Mouse (Mus musculus): ENCODE measurements around the gene Rab11fip4.
A peak's percentile ranks its signal among the peaks of the same experiment; 100 is the strongest.
"Not testable (repeated sequence)": the region's sequence is repeated elsewhere in the genome, so short reads cannot be mapped to it uniquely, and the experiment has no call there.

The Rab11fip4 gene

GRCm38 (mm10) chr11:79678363-79679153, 87.5 kb downstream of the Rab11fip4 start:
- no peak for DNase-seq (ENCODE audit: low read depth, low spot score)

DNA sequence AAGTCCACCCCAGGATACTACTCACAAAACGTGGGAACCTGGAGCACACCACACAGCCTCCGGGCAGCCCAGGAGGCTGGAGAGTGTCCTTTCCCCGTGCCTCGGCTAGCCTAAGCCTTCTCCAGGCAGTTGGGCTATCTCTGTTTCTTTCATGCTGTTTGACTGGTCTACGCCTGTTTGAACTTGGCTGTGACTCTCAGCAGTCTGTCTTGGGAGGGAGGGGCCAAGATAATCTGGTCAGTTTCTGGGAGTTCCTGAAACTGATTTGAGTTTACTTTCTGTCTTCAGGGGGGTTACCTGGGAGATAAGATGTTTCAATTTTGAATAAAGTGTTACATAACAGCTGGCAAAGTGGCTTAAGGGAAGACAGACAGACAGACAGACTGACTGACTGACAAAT, 88.9 kb downstream of the Rab11fip4 start:
- DNase-seq (ENCODE audit: low read depth, low spot score) = no peak

DNA sequence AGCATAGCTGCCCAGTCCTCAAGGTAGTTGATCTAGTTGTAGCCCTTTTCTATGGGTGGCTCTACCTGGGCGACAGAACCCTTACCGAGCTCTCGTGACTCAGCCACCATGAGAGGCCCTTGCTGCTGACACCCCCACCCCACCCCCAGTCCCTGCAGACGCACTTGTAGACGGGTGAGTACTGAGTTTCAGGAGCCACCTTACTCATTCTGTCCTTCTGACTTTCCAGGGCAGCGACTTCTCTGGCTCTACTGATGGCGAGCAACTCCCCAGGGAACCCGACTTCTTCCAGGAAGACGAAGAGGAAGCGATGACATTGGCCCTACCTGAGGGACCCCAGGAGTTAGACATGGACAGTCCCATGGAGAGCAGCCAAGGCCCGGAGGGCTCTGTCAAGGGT, 89.5 kb downstream of the Rab11fip4 start:
- no peak for DNase-seq (ENCODE audit: low read depth, low spot score)

DNA sequence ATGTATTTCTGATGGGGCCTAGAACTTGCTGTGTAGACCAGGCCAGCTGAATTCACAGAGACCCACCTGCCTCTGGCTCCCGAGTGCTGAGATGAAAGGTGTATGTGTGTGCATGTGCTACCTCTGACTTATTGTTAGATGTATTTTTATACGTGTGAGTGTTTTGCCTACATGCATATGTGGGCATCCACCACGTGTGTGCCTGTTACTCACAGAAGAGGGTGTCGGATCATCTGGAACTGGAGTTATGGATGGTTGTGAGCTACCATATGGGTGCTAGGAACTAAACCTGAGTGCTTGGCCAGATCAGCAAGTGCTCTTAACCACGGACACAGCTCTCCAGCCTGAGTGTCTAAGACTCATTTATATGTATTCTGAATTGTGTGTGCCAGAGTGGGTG, 90.2 kb downstream of the Rab11fip4 start:
- no peak for DNase-seq (ENCODE audit: low read depth, low spot score)

DNA sequence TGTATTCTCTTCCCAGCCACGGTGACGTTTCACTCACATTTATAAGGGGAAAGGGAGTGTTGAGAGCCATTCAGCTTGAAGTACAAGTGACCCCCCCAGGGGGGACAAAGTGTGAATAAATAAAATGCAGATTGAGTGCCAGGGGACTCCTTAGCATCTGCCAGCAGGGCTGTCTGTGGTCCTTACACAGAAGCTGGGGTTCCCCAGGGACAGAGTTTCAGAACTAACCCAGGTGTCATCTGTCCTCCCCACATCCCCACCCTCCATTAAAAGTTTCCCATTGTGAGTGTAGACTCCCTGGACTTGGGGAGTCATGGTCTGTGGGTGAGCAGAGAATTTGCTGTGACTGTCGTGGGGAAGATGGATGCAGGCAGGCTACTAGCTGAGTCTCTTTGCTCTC, 90.8 kb downstream of the Rab11fip4 start:
- DNase-seq (ENCODE audit: low read depth, low spot score) = no peak

- no peak for DNase-seq (ENCODE audit: low read depth, low spot score)
These were observed 94.1 kb downstream of the Rab11fip4 start for GRCm38 (mm10) chr11:79685109-79685508.

- DNase-seq (ENCODE audit: low read depth, low spot score) = peak; percentile 83
These were observed 95.6 kb downstream of the Rab11fip4 start for GRCm38 (mm10) chr11:79686501-79687121.

DNA sequence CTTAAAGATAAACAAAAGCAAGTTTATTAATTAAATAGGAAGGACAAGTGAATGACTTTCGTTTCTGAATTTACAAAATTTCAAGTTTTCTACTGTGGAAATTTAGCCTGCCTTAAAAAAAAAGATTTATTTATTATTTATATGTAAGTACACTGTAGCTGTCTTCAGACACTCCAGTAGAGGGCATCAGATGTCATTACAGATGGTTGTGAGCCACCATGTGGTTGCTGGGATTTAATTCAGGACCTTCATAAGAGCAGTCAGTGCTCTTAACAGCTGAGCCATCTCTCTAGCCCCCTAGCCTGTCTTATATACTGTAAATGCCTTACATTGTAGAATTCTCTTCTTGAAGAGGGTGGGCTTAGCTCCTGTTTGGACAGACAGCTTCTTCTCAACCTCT, 98.9 kb downstream of the Rab11fip4 start:
- DNase-seq (ENCODE audit: low read depth, low spot score) = no peak

DNA sequence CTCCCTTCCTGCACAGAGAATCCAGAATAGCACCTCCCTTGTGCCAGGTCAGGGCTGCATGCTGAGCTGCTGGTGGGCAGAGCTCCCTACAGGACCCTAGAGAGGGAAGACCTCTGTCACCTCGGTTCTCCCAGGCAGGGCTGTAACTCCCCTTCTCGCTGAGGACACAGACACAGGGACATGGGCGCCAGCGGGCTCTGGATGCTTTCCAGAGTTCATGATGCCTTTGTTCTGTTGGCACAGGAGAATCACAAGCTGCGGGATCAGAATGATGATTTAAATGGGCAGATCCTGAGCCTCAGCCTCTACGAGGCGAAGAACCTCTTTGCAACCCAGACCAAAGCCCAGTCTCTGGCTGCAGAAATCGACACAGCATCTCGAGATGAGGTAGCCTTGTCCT, 100.5 kb downstream of the Rab11fip4 start:
- no peak for DNase-seq (ENCODE audit: low read depth, low spot score)

DNA sequence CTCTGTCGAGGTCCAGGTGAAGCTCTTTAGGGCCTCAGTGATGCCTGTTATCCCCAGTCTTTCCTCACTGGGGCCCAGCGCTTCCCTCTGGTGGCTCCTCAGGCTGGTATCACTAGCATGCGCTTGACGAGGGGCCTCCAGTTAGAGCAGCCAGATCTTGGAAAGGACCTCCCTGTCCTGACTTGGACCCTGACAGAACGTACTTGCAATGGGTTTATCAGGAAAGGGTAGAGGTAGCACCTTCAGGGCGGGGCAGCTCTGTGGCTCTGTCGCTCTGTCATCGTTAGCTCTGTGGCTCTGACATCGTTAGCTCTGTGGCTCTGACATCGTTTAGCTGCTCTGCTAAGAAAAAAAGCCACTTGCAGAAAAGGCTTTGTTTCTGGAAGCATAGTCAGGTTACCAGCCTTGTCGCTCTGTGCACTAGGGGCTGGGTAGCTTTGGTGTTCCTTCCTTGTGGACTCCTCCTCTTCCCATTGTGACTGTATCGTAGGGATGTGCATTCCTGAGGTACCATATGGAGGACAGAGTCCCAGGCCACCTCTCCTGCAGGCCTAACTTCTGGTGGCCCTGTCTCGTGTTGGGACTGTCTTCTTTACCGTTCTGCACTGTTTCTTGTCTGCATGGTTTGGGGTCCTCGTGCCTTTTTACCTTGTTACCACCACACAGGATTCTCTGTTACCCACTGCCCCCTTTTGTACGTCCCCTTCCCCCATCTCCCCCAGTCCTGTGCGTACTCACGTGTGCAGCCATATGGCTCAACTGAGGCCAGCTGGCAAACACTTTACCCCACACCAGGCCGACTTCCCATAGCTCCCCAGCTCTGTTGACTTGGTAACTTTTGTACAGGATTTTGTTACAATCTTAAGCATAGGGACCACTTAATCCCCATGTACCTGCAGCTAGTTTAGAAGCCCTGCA, 105.6 kb downstream of the Rab11fip4 start:
- DNase-seq (ENCODE audit: low read depth, low spot score) = no peak

GRCm38 (mm10) chr11:79698071-79698470, 107.1 kb downstream of the Rab11fip4 start:
- DNase-seq (ENCODE audit: low read depth, low spot score) = no peak

GRCm38 (mm10) chr11:79698542-79698941, 107.5 kb downstream of the Rab11fip4 start:
- not testable (repeated sequence) for DNase-seq (ENCODE audit: low read depth, low spot score)

GRCm38 (mm10) chr11:79701466-79701865, 110.5 kb downstream of the Rab11fip4 start:
- no peak for DNase-seq (ENCODE audit: low read depth, low spot score)

GRCm38 (mm10) chr11:79702092-79702491, 111.1 kb downstream of the Rab11fip4 start:
- DNase-seq (ENCODE audit: low read depth, low spot score) = no peak

GRCm38 (mm10) chr11:79703452-79703851, 112.4 kb downstream of the Rab11fip4 start:
- no peak for DNase-seq (ENCODE audit: low read depth, low spot score)

GRCm38 (mm10) chr11:79703885-79704291, 112.9 kb downstream of the Rab11fip4 start:
- peak; percentile 55 for DNase-seq (ENCODE audit: low read depth, low spot score)

DNA sequence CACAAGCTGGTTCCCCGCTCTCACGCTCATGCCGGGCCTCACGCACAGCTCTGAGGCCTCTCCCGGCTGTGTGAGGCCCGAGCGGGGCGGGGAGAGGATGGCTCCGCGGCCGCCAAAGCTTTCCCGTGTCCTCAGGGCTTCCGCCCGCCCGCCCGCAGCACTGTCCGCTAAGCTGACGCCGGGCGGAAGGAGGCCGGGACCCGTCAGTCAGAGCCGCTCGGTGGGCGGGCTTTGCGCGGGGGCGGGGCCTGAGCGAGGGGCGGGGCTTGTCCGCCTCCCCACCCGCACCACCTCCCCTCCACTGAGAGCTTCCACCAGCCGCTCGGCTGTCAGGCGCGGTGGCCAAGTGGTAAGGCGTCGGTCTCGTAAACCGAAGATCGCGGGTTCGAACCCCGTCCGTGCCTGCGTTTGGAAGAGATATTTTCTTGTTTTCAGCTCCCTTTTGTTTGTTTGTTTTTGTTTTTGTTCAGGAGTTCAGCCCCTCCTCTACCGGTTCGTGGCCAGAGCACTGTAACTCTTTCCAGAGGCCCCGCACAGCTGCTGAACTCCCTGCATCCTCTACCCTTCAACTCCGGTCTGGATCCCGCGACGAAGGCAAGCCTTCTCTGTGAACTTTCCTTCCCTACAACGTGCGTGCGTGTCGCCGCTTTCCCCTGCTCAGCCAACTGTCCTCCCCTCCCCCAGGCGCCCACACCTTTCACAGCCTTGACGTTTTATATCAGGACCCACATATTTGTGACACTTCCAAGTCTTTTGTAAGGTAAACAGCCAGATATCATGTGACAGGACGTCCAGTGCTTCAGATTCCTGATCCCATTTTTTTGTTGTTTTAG, 113.5 kb downstream of the Rab11fip4 start:
- peak; percentile 83 for DNase-seq (ENCODE audit: low read depth, low spot score)

- DNase-seq (ENCODE audit: low read depth, low spot score) = no peak
These were observed 116.1 kb downstream of the Rab11fip4 start for GRCm38 (mm10) chr11:79707084-79707483.

DNA sequence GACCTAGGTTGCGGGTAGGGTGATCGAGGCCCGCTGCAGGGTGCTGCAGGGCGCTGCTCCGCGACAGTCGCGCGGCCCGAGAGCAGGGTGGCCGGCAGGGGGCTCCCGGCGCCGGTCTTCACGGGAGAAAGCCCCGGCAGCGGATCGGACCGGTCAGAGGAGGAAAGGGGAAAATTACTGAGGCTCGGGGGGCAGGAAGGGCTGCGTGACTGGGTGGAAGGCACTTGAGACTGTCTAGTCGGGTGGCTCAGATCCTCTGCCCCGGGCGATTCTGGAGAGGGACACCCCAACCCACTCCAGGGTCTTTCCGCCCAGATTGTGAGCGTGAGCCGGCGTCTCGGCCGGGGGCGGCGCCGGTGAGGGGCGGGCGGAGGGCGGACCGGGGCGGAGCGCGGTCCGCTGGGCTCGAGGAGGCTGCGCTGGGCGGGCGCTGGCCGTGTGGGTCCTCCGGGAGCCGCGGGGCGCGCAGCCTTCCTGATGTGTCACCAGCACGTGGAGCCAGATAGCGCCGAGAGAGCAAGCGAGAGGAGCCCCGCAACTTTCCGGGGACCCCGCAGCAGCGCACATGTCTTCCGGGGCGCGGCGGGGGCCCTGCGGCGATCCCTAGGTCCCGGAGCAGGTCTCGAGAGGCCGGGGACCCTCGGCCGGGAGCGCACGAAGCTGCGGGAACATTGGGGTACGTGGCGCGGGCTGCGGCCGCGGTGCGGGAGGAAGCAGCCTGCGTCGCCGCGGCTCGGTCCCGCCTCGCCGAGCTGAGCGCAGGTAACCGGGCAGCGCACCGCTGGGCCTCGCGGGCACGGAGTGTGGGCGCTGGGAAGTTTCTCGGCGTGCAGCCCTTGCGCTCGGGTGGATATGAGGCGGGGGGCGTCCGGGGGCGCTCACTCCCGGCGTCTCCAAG, 120.1 kb downstream of the Rab11fip4 start:
- peak; percentile 57 for DNase-seq (ENCODE audit: low read depth, low spot score)

- no peak for DNase-seq (ENCODE audit: low read depth, low spot score)
These were observed 120.9 kb downstream of the Rab11fip4 start for GRCm38 (mm10) chr11:79711766-79712369.

All from WW6 (cell line).